Mouse (Mus musculus) midbrain, embryonic 15.5 days (tissue): ENCODE measurements around the gene Scn4b. TPM values are rescaled to one million over a fixed set of nuclear protein-coding genes. Genes with fewer than 3 reads are reported as not detected.

Experiments
- ATAC-seq: fragments of 200-750 bp; cut with Nextera tagmentation; replicated peaks from 2 replicates; pipeline ENCODE4 v1.8.0; 2017; ENCODE audit warnings: moderate TSS enrichment
- H3K27ac ChIP-seq: fragments of 300-500 bp; sonication (generic); 2 replicates; pipeline ENCODE4 v1.5.1; 2015; ENCODE audit warnings: mild to moderate bottlenecking, inconsistent platforms
- H3K27me3 ChIP-seq: fragments of 300-500 bp; sonication (generic); replicated peaks from 2 replicates; pipeline ENCODE4 v1.6.1; 2015; ENCODE audit warnings: inconsistent platforms
- H3K36me3 ChIP-seq: fragments of 300-500 bp; sonication (generic); replicated peaks from 2 replicates; pipeline ENCODE4 v1.6.1; 2015; ENCODE audit warnings: inconsistent platforms
- H3K4me1 ChIP-seq: fragments of 300-500 bp; sonication (generic); 2 replicates; pipeline ENCODE4 v1.6.1; 2015; ENCODE audit warnings: inconsistent platforms
- H3K4me2 ChIP-seq: fragments of 300-500 bp; sonication (generic); 2 replicates; pipeline ENCODE4 v1.6.1; 2015; ENCODE audit warnings: inconsistent platforms, mild to moderate bottlenecking, moderate library complexity
- H3K4me3 ChIP-seq: fragments of 300-500 bp; sonication (generic); 2 replicates; pipeline ENCODE4 v1.5.1; 2015; ENCODE audit warnings: mild to moderate bottlenecking, inconsistent platforms
- H3K9ac ChIP-seq: fragments of 300-500 bp; sonication (generic); 2 replicates; pipeline ENCODE4 v1.6.1; 2015; ENCODE audit warnings: mild to moderate bottlenecking, inconsistent platforms
- H3K9me3 ChIP-seq: fragments of 300-500 bp; sonication (generic); 2 replicates; pipeline ENCODE4 v1.6.1; 2016; ENCODE audit warnings: inconsistent platforms
- WGBS: fragments of 180-500 bp; shearing (Covaris S2); methylation state at CpG from one replicate; pipeline ENCODE4 v1.1.7; 2015; ENCODE audit warnings: mixed read lengths; 5-methylcytosine and 5-hydroxymethylcytosine counted together
- polyA plus RNA-seq: library from polyadenylated mRNA; unstranded; fragments of >200 nt; fragmentation: Nextera tagmentation; extraction: Ambion mirVana; gene quantifications from 2 replicates; pipeline ENCODE4 v1.2.1, GENCODE M21; 2015

Gene Scn4b
- polyA plus RNA-seq, 1 experiment from 2014 or later: 0.30 TPM

DNA sequence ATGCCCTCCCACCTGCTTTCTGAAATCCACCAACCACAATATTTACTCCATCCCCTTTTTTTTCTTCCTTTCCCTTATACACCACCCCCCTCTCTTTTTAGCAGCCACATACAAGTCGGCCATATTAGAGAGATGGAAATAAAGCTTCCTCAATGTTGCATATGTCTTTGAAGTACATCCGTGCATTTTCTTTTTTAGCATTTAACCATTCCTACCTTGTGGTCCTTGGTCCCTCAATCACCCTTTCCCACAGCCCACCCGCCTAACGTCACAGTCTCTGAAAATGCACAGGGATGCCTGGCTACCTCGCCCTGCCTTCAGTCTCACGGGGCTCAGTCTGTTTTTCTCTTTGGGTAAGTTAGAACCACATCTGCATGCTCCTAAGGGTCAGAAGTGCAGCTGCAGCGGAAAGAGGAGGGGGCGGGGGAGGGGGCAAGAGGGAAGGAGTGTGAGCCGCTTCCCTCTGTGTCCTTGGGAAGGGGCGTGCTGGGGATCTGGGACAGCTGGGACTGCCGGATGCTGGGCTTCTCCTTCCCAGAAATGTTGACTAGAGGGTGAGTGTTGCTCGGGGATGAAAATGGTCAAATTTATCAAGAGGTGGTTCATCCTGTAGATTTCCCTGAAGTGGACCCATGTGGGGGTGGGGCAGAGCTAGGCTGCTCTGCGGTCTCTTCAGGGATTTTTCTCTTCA is 20.3 kb upstream of the Scn4b start, which contains the start of gene Scn2b:
Scn2b (plus strand) TSS at position 42 of the 691 bp plus-strand sequence.
- WGBS: under 1% methylated on average over 13 of the region's 13 CpGs
- ATAC-seq: peak; percentile 82
- H3K4me1 ChIP-seq: peaks cover 45% of the 10 kb centered on the region
- H3K4me3 ChIP-seq: peak within 1 kb of the TSS; percentile 77
- H3K27ac ChIP-seq: peak within 1 kb of the TSS; percentile 91
- no peaks in the 10 kb centered on the region for H3K27me3 ChIP-seq
- no peaks in the 10 kb centered on the region for H3K9me3 ChIP-seq
- H3K4me2 ChIP-seq: peak within 1 kb of the TSS; percentile 81
- no peaks in the 10 kb centered on the region for H3K36me3 ChIP-seq
- peak within 1 kb of the TSS; percentile 81 for H3K9ac ChIP-seq

DNA sequence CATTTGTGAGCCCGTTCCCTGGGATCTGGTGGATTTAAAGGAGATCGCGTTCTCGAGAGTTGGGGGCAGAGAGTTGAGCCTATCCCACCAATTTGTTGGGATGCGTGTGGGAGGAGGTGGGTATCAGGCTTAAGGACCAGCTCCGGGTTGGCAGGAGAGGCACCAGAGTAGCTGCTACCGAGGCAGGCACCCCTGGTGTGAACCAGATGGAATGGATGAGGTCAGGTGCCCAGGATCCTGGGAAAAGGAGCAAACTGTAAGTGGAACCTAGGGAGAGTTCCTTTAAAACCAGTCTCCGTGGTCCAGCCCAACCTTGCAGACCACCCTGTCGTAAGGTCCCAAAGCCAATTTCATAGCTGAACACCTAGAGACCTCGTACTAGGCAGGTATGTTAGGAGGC is 19.6 kb upstream of the Scn4b start:
- H3K4me3 ChIP-seq: peak overlapping the region; percentile 77
- H3K9ac ChIP-seq: peak overlapping the region; percentile 81
- H3K4me1 ChIP-seq: peaks cover 45% of the 10 kb centered on the region
- ATAC-seq: no peak
- H3K4me2 ChIP-seq: peak overlapping the region; percentile 81
- H3K9me3 ChIP-seq: no peaks in the 10 kb centered on the region
- H3K27ac ChIP-seq: peak overlapping the region; percentile 91; the same call in 1 of the 2 replicates
- H3K36me3 ChIP-seq: no peaks in the 10 kb centered on the region
- 23% methylated on average over 10 of the region's 10 CpGs for WGBS
- H3K27me3 ChIP-seq: no peaks in the 10 kb centered on the region

DNA sequence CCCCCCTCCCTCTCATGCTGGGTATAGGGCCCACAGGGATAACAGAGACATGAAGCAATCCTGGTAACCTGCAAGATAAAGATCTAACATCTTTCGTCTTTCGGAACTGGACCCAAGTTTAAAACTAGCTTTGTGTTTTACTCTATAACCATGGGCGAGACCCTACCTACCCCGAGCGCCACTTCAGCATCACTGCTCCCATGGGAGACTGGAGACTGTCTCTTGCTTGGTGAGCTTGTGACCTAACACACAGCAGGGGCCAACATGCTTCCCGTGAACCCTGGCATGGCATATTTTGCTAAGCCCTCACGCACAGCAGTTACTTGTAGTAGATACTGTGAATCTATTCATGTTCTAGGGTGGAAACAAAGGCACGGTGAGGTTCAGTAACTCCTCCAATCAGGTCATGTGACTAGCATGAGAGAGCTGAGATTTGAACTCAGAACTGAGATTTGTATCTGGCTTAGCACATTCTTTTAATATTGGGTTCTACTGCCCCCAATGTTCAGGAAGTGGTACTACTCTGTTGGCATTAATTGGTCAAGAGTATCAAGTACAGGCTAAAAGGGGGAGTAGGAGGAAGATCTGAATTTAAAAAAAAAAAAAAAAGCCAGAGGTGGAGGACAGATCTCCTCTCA is 18.8 kb upstream of the Scn4b start:
- H3K27me3 ChIP-seq: no peaks in the 10 kb centered on the region
- H3K4me3 ChIP-seq: peak overlapping the region; percentile 77
- H3K36me3 ChIP-seq: no peaks in the 10 kb centered on the region
- peaks cover 45% of the 10 kb centered on the region for H3K4me1 ChIP-seq
- 94% methylated on average over 8 of the region's 8 CpGs for WGBS
- H3K27ac ChIP-seq: no peak overlapping the region
- H3K4me2 ChIP-seq: peak overlapping the region; percentile 81
- no peak overlapping the region for H3K9ac ChIP-seq
- H3K9me3 ChIP-seq: no peaks in the 10 kb centered on the region
- ATAC-seq: no peak

DNA sequence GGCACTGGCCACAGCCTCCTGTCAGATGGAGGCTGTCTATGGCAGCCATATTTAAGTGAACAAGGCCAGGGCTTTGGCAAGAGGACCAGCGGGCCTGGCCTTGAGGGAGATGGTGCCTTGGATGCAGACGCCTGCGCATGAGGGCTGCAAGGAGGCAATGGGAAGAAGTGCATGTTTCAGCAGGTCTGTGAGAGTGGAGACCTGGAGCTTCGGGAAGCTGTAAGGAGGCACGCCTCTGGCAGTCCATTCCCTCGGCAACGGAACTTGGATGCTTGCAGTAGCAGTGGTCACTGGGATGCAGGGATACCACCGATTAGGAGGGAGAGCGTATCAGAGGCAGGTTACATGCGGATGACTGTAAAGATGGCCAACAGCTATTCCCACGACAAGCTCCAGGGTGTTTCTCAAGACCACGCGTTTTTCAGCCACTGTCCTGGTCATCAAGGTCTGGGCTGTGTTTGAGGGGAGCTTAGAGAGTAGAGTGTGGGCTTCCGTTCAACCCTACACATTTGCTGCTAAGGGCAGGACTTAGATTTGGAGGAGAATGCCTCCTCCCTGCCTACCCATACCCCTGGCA is 18.2 kb upstream of the Scn4b start:
- H3K4me1 ChIP-seq: peaks cover 45% of the 10 kb centered on the region
- H3K27ac ChIP-seq: no peak overlapping the region
- WGBS: 88% methylated on average over 14 of the region's 14 CpGs
- peak overlapping the region; percentile 81; the same call in 1 of the 2 replicates for H3K4me2 ChIP-seq
- H3K9me3 ChIP-seq: no peaks in the 10 kb centered on the region
- no peak overlapping the region for H3K9ac ChIP-seq
- H3K4me3 ChIP-seq: no peak overlapping the region
- no peak for ATAC-seq
- H3K27me3 ChIP-seq: no peaks in the 10 kb centered on the region
- H3K36me3 ChIP-seq: no peaks in the 10 kb centered on the region

DNA sequence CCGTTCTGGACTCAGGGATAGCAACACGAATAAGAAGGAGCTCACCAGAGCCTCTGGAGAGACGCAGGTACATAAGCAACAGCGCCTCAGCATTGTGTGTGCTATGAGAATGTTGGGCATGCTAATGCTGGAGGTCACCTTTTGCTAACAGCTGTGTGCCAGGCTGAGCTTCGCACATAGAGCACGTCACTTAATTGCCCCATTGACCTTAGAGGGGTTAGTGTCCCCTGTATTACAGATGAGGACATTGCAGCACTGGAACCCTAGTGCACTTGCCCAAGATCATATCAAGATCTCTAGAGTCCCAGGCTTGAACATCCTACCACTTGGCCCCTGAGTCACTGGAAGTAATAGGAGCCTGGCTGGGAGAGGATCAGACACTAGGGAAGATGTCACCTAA is 17.6 kb upstream of the Scn4b start:
- H3K36me3 ChIP-seq: peaks cover 4% of the 10 kb centered on the region; the same call in 1 of the 2 replicates
- H3K27me3 ChIP-seq: no peaks in the 10 kb centered on the region
- no peak overlapping the region for H3K9ac ChIP-seq
- no peak overlapping the region for H3K4me2 ChIP-seq
- WGBS: 83% methylated on average over 6 of the region's 6 CpGs
- H3K27ac ChIP-seq: no peak overlapping the region
- peaks cover 45% of the 10 kb centered on the region for H3K4me1 ChIP-seq
- ATAC-seq: no peak
- no peak overlapping the region for H3K4me3 ChIP-seq
- no peaks in the 10 kb centered on the region for H3K9me3 ChIP-seq

DNA sequence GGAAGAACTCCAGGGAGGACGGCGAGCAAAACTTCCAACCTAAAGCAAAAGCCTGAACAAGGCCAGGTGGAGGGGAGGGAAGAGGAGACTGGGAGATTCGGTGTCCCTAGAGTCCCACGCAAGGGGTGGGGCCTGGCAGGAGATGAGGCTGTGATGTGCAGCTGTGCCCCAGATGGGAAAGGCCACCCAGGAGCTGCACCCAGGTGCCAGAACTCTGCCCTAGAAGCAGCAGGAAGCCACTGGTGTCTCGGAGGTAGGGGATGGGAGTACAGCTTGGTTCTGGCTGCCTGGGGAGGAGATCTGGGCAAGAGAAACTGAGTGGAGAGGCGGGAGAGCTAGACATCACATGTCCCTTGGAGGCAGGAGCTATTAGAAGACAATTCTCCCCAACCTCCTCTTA is 17.2 kb upstream of the Scn4b start:
- WGBS: 61% methylated on average over 6 of the region's 6 CpGs
- H3K4me2 ChIP-seq: no peak overlapping the region

DNA sequence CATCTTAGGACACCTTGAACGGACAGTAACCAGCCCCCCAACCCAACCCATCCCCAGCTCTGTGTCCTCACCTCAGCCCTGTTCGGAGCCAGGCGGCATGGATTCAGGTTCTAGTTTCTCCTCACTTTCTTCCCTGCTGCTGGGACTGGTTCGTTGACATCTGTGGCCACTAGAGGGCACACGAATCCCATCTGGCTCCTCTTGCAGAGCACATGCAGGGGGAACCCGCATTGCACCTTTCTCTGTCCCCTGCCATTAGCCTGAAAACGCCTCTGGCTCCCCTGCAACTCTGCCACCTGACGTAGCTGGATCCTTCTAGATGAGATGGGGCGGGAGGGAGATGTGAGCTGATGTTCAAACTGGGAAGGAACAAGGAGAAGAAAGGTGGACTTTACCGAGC is 16.4 kb upstream of the Scn4b start:
- 4% methylated on average over 10 of the region's 10 CpGs for WGBS
- no peak overlapping the region for H3K27ac ChIP-seq
- peaks cover 15% of the 10 kb centered on the region for H3K36me3 ChIP-seq
- H3K27me3 ChIP-seq: no peaks in the 10 kb centered on the region
- H3K4me2 ChIP-seq: peak overlapping the region; percentile 47
- H3K9me3 ChIP-seq: no peaks in the 10 kb centered on the region
- H3K4me1 ChIP-seq: peaks cover 40% of the 10 kb centered on the region
- no peak overlapping the region for H3K9ac ChIP-seq
- 0 out of 2 replicates have a peak, but pooled peaks have one; percentile 14 for ATAC-seq
- peak overlapping the region; percentile 22 for H3K4me3 ChIP-seq

More for the DNA sequence above, 17.2 kb upstream of the Scn4b start:
- Histone ChIP-seq H3K4me1 (peaks cover 42% of the 10 kb centered on the region), H3K4me3 (no peak overlapping the region), H3K9ac (no peak overlapping the region), H3K9me3 (no peaks in the 10 kb centered on the region), H3K27me3 (no peaks in the 10 kb centered on the region), H3K27ac (no peak overlapping the region), H3K36me3 (peaks cover 9% of the 10 kb centered on the region; the same call in 1 of the 2 replicates)
- ATAC-seq: no peak

DNA sequence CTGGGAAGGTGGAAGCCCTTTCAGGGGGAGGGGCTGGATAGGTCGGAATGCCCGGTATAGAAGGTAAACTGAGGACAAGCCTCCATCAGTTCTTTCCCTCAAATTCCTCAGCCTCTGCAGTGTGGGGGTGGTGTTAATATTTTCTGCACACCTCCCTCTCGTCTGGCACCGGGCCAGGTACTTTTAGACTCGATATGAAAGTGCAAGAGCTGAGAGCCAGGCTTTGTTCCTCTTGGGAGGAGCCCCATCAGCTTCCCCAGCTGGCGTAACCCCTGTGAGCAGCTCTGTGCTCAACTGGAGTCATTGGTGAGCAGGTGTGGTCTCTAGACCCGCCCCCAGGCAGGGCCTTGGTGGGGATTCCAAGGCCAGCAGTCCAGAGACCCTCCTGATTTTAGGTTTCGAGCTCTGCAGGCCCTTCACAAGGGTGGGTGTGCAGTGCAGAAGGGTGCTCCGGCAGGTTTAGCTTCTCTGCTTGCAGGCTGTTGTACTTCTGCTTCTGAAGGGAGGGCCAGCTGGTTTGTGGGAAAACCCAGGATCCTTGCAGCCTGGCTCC is 15.9 kb upstream of the Scn4b start:
- Histone ChIP-seq H3K4me2 (peak overlapping the region; percentile 47), H3K9ac (0 out of 2 replicates have a peak overlapping the region, but pooled peaks have one; percentile 3), H3K27ac (no peak overlapping the region), H3K9me3 (no peaks in the 10 kb centered on the region), H3K4me3 (peak overlapping the region; percentile 22; the same call in 1 of the 2 replicates), H3K4me1 (peaks cover 40% of the 10 kb centered on the region), H3K36me3 (peaks cover 15% of the 10 kb centered on the region), H3K27me3 (no peaks in the 10 kb centered on the region)
- WGBS: 21% methylated on average over 9 of the region's 9 CpGs
- ATAC-seq: no peak

DNA sequence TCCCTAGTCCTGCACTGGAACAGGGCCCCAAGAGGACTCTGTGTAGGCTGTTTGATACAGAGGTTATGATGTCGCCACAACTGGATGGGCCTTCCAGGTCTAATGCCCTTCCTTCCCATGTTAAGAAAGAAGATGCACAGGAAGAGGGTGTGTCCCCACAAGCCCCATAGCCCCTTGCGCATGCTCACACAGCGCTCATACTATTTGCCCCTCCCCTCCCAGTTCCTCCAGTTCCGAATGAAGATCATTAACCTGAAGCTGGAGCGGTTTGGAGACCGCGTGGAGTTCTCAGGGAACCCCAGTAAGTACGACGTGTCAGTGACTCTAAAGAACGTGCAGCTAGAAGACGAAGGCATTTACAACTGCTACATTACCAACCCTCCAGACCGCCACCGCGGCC is 13.0 kb upstream of the Scn4b start:
- Histone ChIP-seq H3K4me1 (peaks cover 23% of the 10 kb centered on the region), H3K4me2 (no peak overlapping the region), H3K9ac (no peak overlapping the region), H3K27ac (no peak overlapping the region), H3K4me3 (no peak overlapping the region), H3K36me3 (peaks cover 19% of the 10 kb centered on the region), H3K27me3 (no peaks in the 10 kb centered on the region), H3K9me3 (no peaks in the 10 kb centered on the region)
- WGBS: 94% methylated on average over 14 of the region's 14 CpGs
- no peak for ATAC-seq

DNA sequence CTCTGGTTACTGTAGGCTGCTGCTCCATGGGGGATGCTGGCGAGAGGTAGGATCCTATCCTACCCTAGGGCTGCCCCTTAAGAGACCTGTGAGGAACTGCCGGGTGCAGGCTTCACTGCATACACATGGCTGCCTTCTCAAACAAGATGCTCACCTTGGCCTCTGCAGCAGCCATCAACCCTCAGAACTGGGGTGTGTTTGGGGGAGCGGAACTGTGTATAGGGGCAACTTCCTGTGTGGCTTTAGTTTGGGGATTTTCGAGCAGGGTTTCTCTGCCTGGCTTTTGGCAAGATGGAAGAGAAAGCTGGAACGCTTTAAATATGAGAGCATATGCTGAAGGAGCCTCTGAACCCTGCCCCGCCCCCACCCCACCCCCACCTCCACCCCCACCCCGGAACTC is 11.3 kb upstream of the Scn4b start:
- Histone ChIP-seq H3K4me3 (no peak overlapping the region), H3K4me1 (peaks cover 7% of the 10 kb centered on the region), H3K4me2 (no peak overlapping the region), H3K27ac (no peak overlapping the region), H3K9me3 (no peaks in the 10 kb centered on the region), H3K36me3 (peaks cover 19% of the 10 kb centered on the region), H3K27me3 (no peaks in the 10 kb centered on the region), H3K9ac (no peak overlapping the region)
- no peak for ATAC-seq
- WGBS: 64% methylated on average over 7 of the region's 7 CpGs

DNA sequence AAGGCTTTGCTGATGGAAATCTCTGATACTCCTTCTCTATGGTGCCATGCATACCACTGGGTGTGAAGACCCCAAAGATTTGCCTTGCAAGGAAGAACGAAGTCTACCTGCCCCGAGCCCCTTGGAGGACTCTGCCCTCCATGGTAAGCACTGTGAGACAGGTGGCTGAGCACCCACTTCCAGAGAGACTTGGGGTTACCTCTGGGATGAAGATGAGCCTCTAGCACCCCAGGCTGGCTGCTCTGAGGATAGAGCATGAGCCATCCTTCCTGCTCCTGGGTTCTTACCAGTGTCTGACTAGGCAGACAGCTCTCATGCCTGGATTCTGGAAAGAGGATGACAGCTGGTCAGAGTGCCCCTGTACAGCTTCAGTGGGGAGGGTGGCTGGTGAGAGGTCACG is 8.1 kb upstream of the Scn4b start:
- Histone ChIP-seq H3K36me3 (peaks cover 19% of the 10 kb centered on the region), H3K27me3 (peaks cover 11% of the 10 kb centered on the region), H3K27ac (no peak overlapping the region), H3K4me1 (no peaks in the 10 kb centered on the region), H3K9me3 (no peaks in the 10 kb centered on the region), H3K4me3 (no peak overlapping the region), H3K4me2 (no peak overlapping the region), H3K9ac (no peak overlapping the region)
- 78% methylated on average over 3 of the region's 3 CpGs for WGBS
- no peak for ATAC-seq
